In the genomic region with DNA sequence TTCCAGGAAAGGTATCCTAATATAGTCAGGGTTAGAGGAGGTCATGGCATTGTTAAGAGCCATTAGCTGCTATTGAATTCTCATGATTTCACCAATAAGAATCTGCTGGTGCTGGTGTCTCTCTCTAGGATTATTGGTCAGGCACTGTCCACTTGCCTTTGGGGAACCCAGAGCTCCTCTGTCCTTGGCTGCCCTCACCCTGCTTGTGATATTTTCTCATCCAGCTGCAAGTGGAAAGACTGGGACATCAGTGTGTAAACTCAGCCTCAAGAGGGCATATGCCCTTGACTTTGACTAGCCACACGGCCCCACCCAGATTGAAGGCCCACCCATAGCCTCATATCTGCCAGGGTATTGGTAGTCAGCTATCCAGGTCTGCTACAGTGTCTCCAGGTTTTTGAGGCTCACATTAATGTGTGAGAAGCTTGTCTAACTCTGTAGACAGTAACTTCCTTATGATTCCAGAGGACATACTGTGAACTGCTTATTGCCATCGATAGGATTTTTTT, we compare ENCODE assay signal across 11 mouse cellular contexts.
"Had no signal": no experiment of that assay in that cellular context is flagged by ENCODE, and none has a peak within 500 bp of the region (broad histone marks: within the 10 kb centered on the region; RNA-seq: fewer than 3 reads in every experiment).

No protein-coding gene starts in this region.

- H3K4me1 ChIP-seq: midbrain, embryonic 10.5 days had no signal

- DNase-seq: kidney, adult 18-20 months; kidney, postnatal 10 days; kidney, postnatal 4 days; liver; right cerebral cortex, postnatal 14 days; thymus, postnatal 36 days had no signal

- H3K9ac ChIP-seq: limb, embryonic 12.5 days; lung, embryonic 15.5 days had no signal

- H3K4me2 ChIP-seq: limb, embryonic 12.5 days; lung, embryonic 15.5 days had no signal

- ATAC-seq: midbrain, embryonic 16.5 days had no signal

- H3K36me3 ChIP-seq: lung, embryonic 15.5 days; midbrain, embryonic 10.5 days had no signal

- H3K27ac ChIP-seq: layer of hippocampus, adult 2 months; limb, embryonic 12.5 days; midbrain, embryonic 10.5 days had no signal

- H3K9me3 ChIP-seq: limb, embryonic 12.5 days; lung, embryonic 15.5 days; midbrain, embryonic 10.5 days had no signal

- H3K27me3 ChIP-seq: limb, embryonic 12.5 days; lung, embryonic 15.5 days had no signal

- H3K4me3 ChIP-seq: layer of hippocampus, adult 2 months; limb, embryonic 12.5 days; lung, embryonic 15.5 days; midbrain, embryonic 10.5 days had no signal
